Mouse (Mus musculus) kidney, adult 9 months (tissue): ENCODE measurements at regions not wholly inside any gene's neighbourhood (a gene's known extent, or its start where the extent isn't known, plus 50 kb on each side); places are given as distances from the start of the nearest gene placed in this dataset.

ENCODE experiments used
- DNase-seq: peaks from one replicate; pipeline ENCODE4 v3.0.0; 2022

DNA sequence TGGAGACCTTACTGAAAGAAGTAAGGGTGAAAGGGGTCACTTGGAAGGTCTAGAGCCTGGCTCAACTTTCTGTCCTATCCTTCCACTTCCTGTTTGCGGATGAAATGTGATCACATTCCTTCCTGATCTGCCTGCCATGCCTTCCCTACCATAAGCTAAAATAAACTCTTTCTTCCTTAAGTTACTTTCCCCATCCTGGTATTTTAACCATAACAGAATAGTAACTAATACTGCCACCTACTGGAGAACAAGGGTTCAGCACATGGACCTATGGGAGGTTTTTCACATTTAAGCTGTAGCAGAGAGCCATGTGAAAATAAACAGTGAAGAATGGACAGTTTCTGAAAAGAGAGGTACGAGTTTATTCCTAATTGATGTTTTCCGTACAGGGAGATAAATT is 297.5 kb upstream of the Castor2 start:
- peak; percentile 11 for DNase-seq

DNA sequence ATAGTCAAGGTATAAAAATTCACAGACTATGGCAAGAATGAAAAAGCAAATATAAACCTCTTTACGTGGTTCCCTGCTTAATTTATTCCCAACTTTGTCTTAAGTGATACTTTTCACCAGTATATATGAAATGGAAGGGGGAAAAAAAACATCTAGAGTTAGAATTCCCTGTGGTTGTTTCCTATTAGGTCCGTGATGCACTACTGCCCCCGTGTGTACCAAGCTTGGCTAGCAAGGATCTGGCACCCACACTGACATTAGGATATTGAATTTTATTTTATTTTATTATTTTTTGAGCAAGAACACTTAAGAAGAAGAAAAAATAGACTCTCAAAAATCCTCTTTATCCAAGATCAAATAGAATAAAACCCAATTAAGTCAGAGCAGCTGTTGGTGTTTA is 303.9 kb upstream of the Castor2 start:
- DNase-seq = peak; percentile 5

DNA sequence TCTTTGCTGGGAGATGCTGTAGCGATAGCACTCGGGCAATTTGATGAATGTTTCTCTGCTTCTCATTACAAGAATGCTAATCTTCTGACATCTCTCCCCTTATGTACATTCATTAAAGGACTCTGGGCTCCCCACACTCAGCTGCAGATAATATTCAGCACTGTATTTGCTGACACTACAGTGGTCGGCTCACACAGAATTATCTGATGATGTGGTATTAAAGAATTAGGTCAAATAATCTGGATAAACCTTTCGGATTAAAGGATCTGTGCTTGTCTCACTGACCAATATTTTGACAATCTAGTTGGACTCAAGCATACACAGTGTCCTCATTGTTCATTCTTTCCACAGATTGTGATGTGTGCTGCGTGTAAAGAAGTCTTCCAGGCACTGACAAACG is 308.8 kb upstream of the Castor2 start:
- no peak for DNase-seq

DNA sequence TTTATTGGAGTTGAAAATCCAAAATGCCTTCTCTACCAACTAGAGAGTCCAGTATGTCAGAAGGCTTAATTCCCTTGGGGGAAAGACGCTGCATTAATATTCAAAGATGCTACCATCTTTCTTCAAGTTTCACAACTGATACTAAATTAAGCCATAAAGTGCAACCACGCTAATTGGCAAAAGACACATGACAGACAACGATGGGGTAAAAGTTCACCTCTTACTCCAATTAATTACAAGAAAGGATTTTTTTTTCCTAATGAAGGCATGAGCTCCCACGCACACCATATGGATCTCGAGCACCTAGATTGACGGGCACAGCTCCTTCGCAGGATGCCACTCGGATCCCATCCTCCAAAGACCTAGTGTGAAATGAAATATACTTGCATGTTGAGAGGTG is 311.5 kb upstream of the Castor2 start:
- no peak for DNase-seq

DNA sequence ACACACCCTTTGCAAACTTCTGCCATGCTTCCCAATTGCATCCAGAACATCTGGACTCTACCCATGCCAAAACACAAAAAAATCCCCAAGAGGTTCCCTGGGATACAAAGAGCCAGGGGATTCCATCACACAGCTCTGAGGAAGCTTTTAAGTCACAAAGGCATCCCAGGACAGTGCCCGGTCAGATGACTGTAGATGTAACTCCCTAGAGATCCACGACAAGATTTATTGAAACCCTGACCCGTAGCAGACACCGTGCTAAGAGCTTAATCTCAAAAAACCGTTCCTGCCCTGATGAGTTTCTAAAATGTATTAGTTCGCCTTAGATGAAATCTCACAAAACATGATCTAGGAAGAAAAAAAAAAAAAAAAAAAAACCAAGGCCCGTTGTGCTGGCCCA is 312.0 kb upstream of the Castor2 start:
- no peak for DNase-seq

DNA sequence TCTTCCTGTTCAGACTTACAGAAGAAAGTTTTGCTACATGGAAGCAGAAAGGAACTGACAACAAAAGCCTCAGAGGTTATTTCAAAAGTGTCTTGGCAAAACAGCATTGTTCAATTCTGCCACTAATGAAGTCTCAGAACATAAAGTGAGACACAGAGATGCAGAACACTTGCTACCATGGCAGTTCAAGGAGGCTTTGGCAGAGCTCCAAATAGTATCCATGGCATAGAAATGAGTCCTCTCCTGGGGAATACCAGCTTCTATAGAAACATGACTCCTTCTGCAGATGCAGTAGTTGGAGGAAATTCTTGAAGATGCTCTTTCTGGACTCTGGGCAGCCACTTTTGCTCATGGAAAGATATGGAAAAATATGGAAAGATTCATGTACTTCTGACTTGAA is 322.9 kb upstream of the Castor2 start:
- DNase-seq = no peak

DNA sequence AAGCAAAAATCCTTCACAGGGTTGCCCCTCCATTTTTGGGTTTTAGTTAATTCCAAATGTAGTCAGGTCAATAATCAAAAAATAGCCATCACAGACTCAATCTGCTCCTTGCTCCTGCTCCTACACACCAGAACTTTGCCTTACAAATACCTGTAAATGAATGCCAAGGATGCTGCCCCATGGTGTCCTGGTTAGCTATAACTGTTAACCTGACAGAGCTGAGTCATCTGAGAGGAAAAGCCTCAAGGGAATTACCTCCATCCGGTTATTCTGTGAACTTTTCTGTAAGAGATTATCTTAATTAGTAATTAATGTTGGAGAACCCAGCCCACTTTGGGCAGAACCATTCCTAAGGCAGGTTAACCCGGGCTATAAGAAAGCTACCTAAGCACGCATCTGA is 325.4 kb upstream of the Castor2 start:
- peak; percentile 75 for DNase-seq

DNA sequence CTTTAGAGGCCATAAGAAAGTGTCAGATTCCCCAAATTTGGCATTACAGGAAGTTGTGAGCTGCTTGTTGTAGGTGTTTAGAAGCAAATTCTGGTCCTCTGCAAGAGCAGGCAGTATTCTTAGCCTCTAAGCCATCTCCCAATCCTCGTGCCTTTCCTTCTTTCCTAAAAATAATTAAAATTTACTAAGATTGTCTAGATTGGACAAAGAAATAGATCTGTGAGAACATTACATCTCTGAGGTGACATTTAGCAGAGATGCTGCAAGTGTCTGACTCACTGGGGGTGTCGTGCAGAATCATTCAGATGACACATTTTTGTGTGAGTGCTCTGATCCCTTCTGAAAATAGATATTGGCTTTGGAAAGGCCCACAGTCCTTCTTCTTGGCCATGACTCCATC is 330.7 kb upstream of the Castor2 start:
- no peak for DNase-seq

DNA sequence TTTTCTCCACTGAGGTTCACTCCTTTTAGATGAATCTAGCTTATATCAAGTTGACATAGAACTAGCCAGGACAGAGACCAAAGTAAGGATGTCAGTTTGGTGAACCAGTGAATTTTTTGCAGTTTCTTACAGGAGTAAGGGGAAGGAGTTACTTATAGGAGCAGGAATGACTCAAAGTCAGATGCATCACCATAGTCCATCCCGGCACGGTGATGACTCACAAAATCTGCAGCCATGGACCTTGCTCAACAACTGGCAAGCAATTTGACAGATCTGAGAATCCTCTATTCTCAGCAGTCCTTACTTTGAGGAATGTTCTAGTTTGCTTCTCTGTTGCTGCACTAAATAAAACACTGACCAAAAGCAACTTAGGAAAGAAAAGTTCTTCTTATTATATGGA is 341.7 kb upstream of the Castor2 start:
- no peak for DNase-seq

DNA sequence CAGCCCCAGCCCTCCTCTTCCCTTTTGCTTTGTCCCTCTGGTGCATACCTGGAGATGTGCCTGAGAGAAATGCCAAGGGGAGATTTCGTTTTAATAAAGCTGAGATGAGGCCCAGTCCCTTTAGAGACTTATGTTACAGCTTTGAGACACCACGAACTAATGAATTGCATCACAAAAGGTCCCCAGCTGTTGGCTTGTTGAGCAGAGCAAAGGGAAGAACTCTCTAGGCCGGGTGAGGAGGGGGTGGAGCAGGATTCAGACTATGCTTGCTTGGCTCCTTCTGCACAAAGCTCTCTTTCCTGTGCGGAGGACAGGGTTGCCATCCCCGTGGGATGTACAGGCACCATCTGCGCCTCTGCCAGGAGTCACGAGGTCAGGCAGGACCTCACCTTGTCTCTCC is 345.3 kb upstream of the Castor2 start:
- DNase-seq = no peak

DNA sequence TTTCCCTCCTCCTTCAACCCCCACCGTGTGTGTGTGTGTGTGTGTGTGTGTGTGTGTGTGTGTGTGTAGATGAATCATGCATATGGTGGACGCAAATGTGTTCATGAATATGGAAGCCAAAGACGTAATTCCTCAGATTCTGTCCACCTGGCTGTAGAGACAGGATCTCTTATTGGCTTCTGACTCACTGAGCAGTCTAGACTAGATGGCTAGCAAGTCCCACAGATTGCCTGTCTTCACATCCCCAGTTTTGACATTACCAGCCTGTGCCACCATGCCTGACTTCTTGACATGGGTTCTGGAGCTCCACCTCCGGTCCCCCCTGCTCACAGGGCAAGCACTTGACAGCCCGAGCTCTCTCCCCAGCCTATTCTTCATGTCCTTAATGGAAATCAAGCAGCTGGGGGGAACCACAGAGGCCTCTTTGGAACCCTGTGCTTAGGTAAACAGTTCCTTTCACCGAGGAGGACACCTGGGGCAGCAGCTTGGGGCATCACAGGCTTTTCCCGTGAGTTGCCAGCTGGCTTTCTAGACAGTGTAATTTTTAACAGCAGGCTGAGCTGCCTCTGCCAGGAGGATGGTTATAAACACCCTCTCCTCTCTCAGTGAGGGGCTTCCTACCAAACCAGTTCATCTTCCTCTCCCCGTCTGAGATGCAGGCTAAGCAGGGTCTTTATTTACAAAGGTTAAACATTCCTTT is 345.9 kb upstream of the Castor2 start:
- no peak for DNase-seq

DNA sequence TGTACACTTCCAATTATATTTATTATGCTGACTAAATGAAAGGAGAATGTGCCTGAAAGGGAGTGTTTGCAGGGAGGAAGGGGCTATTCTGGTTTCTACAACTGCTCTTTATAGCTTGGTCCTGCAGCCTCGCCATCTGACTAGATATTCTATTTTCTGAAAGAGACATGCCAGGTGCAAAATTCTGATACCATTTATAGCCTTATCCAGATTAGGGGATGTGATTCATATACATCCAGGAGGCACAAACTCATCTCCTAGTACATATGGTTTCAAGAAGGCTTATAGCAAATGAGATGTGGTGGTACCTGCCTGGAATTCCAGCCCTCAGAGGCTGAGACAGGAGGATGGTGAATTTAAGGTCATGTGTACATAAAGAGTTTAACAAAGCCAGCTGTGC is 352.6 kb upstream of the Castor2 start:
- no peak for DNase-seq

DNA sequence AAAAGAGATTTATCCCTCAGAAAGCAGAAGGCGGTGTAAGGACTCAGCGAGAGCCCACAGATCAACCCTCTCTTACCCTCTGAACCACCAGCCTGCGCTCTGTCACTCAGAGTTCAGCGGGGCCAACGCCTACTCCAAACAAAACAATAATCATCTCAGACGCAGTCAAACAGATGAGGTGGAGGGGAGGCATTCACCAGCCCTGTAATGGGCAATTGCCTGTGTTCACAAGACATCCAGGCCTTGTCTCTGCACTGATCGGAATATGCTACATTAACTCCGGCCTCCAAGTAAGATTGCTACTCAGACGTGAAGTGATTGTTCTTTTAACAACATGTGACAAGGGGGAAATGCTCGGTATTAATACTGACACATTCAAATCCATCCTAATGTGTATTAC is 353.1 kb upstream of the Castor2 start:
- no peak for DNase-seq

DNA sequence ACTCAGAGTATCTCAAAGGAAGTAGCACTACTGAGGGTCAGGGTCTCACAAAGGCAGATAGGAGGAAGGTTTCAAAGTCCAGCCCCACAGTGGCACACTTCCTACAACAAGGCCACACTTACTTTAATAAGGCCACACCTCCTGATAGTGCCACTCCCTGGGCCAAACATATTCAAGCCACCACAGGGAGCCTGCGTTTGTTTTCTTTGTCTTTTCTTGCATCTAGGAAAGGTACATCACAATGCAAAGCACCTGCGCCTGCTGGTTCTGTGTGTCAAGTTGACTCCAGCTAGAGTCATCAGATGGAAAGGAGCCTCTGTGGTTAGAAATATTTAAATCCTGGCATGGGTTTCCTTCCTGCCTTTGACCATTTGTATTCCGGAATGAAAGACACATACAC is 355.4 kb upstream of the Castor2 start:
- DNase-seq = no peak

DNA sequence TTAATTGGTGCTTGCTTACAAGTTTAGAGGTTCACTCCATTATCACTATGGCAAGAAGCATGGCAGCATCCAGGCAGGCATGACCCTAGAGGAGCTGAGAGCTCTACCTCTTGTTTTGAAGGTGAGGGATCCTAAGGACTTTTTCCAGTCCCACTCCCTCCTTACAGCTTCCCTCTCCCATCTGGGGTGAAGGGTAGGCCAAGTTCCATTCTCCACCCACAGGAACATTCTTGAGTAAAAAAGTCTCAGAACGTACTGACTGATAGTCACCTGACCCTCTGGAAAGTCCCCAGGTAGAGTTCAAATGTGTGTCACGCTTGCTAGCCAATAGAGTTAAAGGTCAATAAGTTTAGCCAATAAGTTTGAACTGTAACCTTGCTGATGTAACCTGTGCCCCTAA is 355.9 kb upstream of the Castor2 start:
- DNase-seq = peak; percentile 12

DNA sequence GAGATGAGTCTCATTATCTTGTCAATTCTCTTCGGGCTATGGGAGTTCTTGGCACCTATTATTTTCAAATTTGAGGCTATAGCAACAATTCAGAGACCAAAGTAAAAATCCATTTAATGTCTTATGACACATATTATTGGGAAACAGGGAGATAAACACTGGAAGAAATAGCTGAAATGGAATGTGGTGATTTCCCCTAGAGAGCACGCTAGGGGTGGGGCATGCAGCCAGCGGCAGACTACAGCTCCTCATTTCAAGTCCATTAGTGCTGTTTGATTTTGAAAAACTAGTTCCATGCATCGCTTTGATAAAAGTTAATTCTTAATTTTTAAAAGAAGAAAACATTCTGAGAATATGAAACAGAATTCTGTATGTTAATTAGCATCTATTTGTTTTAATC is 367.6 kb upstream of the Castor2 start:
- DNase-seq = no peak

DNA sequence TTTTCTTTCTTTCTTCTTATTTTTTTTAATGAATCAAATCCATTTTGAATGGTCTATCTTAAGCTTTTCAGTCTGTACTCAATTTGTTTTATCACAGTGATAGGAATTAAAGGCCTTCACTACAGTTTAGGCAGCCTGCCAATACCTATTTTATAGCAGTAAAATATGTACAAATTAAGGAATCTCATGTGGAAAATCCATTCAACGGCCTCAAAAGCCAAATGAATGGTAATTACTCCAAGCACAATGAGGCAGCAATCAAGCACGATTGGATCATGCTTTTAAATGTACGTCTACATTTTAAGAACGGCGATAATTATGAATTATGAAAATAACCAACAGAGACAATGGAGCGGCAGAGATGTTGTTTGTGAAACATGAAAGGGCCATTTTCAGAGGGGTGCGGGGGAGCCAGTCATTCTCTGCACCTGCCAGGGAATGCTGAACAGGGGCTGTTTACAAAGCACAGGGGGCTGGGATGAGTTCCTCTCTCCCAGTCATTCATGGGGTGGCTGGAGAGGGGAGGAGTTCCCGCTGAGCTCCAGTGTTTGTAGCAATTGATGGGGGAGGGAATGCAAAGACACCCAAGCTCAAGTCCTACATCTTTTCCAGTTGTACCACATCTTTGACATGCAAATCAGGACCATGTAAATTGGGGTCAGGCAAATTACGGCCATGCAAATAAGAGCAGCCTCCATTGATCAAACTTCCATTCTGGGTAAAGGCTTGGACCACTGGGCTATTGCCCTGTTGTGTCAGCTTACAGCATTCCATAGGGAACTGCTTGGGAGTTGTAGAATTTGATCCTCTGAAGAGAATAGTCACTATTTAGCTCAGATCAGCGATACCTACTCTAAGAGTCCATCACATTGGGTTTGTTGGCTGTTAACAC is 381.1 kb upstream of the Castor2 start:
- DNase-seq = no peak

DNA sequence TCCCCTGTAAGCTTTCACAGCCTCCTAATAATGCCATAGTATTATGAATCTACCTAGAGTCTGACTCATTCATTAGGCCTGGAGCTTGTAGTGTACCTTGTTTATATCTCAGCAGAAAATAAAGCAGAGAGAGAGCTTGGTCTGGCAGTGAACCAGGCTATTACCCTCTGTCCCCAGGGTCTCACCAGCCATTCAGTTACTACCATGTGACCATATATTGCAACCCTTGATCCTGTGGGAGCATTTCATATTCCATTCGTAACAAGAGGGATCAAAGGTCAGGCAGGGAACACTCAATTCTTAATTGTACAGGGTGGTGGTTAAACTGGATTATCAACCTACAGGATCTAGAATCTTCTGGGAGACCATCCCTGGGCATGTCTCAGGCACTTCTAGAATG is 383.7 kb upstream of the Castor2 start:
- no peak for DNase-seq

DNA sequence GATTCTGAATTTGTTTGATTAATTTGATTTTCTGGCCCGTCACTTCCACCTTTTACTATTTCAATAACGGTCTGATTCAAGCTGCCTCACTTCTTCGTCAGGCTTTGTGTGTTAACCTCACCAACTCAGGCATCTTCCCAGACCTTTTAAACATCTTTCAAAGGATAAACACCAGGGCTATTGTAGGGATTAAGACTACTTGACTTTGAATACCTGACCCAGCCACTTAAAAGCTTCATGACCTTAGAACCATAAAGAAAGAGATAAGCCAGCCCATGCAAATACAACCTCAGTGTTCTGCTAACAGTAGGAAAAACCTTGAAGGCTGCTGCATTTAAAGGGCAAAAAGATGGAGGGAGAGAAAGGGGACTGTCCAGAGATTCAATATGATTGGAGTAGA is 386.9 kb upstream of the Castor2 start:
- no peak for DNase-seq

DNA sequence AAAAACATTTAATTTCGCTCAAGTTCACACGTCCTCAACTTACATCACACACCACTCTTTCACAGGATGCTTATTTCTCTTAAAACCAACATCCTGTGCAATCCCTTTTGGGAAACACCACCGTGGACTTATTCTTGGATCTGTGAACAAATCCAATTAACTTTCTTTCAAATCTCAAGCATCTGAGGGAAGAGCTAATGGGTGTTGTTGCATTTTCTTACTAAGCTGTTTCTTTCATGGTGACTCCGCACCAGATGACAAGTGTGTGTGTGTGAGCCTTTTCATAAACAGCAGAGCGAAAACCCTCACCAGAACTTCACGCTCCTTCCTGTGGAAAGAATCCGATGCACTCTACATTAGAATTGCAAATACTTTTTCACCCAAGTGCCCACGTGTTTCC is 390.6 kb upstream of the Castor2 start:
- no peak for DNase-seq

DNA sequence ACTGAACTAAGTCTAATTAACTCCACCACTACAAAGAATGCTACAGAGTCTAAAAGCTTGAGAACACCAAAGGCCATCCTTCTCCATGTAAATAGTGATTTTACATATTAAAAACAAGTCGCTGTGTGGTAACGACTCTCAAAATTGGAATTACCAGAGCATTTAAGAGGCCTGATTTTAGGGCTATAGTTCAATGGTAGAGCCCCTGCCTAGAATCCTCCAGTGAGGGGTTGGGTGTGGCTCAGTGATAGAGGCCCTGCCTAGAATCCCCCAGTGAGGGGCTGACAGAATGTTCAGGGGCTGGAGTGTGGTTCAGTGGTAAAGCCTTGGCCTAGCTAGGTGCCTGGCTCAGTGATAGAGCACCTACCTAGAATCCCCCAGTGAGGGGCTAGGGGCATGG is 413.3 kb upstream of the Castor2 start:
- no peak for DNase-seq

DNA sequence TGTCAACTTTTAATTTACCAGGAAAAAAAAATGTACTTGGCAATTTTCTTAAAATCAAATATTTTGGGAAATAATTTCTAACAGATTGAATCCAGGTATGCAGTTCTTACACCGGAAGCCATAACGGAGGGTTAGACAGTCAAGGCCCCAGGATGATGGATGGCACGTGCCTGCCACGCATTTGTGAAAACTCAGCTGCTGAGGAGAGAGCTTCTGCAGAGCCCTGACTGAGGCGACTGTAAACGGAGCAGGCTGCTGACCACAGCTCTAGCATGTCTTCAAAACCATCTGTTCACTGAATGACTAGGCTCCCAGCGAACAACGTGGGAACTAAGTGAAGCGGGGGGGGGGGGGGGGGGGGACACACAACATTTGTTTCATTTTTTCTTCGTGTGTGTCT is 416.5 kb upstream of the Castor2 start:
- no peak for DNase-seq

DNA sequence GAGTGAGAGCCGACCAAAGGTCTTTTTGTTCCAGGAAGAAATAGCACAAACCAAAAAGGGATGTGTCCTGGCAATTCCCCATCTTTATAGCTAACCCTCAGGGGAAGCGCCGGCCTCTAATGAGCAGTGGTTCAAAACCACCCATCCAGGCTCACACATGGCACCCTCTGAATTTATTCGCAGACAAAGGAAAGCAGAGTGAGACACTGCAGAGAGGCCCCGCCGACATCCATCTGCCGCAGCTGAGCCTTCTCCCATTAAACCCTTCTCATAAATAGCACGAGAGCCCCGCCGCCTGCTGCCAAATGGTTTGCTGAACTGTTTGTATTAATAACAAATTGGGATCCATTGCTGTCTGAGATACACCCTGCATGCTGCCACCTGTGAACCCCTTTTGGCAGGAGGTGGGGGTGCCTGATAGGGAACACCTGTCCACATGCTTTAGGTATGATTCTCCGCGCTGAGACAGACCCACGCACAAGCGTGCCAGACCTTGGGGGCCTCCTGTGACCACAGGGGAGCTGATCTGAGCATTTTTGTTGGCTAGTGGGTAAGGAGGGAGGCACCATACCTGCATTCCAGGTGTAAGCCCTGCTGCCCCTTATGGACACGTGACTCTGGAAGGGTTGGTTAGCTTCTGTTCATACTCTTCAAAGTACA is 422.6 kb upstream of the Castor2 start:
- no peak for DNase-seq

DNA sequence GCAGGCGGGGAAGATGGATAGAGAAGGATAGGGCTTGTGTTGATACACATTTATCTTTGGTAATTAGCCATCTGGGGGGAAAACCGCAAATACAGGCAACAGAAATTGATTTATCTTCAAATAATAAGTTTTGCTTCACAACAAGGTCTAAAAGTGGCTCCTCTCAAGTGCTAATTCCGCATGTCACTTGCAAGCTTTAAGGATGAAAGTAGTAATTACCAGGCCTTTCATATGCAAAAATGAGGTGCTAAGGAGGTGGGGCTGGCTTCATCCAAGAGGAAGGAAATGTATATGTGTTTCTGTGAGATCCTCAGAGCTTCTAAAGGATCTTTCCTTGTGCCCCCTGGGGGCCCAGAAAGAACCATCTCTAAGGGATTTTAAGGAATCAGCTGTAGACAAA is 423.9 kb upstream of the Castor2 start:
- DNase-seq = no peak
